Mouse (Mus musculus) thymus, postnatal 0 days (tissue): ENCODE measurements around the gene Stxbp5. TPM values are rescaled to one million over a fixed set of nuclear protein-coding genes. Genes with fewer than 3 reads are reported as not detected.

Experiments used
- DNase-seq: peaks from one replicate; pipeline ENCODE4 v3.0.0-alpha.2; 2015; ENCODE audit warnings: low spot score
- polyA plus RNA-seq: library from polyadenylated mRNA; unstranded; fragments of >200 nt; fragmentation: Nextera tagmentation; extraction: Ambion mirVana; gene quantifications from 2 replicates; pipeline ENCODE4 v1.2.1, GENCODE M21; 2015

Gene Stxbp5
- polyA plus RNA-seq, 1 experiment from 2014 or later: 6.6 TPM

DNA sequence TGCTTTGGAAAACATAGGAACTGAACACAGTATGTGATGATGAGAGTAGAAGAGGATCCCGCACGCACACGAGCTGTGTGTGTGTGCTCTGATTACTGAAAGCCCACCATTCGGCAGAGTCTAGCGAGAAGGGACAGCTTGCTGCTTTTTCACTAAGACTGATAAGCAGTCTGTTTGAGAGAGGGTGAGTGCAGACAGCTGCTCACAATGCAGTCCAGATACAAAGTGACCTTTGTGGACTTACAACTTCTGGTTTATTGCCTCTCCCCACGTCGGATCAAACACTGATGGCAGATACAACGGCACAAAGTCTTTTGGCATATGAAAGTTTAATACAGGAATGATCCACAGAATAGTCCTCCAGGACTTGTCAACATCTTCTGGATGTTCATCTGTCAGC lies 140.6 kb downstream of the Stxbp5 start:
- no peak for DNase-seq

DNA sequence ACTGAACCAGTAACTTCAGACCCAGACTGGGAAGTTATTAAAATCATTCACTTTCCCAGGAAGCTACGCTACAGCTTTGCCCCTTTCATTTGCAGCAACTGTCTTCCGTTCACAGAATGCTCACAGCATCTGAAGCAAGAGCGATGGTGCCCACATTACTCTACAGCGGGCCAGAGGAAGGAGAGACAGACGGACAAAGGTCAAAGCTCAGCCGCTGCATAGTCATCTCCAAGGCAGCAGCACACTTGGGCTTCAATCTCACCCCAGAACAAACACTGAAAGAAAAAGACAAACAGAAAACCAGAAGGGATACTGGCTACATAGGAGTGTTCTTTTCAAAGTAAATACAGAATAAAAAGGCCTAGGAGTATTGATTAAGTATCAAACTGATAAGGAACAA lies 144.3 kb downstream of the Stxbp5 start:
- DNase-seq: no peak

DNA sequence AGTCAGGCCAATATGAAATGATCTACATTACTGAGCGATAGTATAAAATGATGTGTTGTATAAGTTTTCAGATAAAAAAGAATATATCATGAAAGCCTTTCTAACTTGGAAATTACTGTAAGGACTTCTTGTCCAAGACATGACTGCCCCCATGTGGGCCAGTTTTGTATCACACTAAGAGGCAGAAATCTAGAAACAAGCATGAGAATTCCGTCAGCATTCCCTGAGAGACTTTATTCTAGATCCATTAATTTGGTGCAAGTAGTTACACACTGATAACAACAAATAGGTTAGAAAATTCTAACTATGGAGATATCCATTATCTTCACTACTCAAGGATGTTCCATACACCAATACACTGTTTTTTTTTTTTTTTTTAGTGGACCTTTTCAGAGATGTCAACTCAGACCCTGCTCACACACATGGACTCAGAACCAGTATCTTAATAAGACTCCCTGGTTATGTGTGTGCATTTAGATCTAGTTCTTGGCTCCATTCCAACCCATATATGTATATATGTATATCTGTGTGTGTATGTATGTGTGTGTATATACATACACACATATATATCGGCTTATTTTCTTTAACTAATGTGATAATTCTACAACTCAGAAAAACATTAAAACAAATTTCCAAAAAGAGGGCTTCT lies 145.9 kb downstream of the Stxbp5 start:
- peak; percentile 7 for DNase-seq

DNA sequence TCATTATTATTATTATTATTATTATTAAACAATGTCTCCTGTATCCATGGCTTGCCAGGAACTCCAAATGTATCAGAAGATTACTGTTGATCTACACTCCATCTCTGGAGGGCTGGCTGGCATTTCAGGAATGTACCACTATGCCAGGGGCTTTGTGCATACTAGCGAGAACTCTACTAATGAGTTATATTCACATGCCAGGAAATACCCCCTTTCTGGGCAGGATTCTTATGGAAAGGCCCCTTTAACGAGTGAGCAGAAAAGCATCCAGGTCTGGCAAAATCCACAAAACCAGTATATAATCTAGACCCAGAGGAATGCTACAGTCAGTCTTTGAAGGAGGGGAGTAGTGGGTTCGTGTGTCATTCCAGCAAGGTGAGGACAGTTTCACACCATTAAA lies 167.0 kb downstream of the Stxbp5 start:
- DNase-seq: no peak

DNA sequence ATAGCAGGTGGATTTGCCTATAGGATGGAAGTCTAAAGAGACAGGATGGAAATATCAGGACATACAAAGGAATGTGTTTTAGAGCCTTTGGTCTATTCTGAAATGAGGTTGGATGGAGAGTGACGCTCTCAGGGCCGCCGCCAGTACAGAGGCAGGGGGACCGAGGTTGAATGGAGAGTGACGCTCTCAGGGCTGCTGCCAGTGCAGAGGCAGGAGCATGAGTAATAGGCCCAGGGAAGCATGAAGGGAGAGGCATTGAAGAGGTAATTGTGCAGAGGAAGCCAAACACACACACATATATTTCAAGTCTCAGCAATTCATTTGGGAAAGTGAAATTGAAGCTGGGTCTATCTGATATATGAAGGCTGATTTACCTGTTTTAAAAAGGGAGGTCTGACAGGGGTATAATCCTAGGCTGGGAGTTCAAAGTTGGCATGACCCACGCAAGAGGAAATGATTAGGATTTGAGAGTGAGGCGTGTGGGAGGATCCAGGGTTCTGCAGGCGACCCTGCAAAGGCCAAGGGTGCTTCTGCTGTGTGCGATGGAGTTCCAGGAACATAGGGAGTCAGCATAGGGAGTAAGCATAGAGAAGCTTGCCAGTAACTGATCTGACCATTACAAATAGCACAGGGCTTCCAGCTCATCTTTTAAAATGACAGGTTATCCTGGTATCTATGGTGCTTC lies 168.7 kb downstream of the Stxbp5 start:
- no peak for DNase-seq

DNA sequence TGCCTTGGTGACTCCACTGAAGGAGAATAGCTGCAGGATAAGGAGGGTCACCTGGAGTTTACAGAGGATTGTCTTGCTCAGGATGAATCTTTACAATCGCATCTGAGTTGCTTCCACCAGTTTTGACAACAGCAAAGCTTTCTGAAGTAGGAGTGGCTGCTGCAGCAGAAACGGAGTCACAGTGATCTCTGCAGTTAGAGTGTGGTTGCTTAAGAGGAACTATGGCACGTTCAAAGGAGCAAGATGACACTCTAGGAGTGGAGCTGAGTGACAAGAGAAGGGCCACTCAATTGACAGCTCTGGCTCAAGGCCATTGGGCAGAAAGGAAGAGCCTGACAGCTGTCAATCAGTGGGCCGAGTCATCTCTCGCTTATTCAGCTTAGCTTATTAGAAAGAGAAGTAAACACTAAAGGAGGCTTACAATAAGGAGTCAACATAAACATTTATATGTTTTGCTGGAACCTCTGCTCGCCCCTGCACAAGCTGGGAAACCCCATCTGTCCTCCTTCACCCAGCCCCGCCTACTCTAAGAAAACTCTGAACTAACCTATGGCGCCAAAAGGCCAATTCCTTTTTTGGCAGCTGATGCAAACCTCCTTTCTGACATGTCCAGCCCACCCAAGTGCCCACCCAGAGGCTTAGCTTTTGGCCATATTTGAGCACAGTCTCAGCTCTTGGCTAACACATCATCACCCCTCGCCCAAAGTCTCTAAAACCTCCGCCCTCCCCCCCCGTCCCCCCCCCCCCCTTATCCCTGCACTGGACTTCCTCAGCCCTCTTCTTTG lies 178.2 kb downstream of the Stxbp5 start:
- DNase-seq: no peak

DNA sequence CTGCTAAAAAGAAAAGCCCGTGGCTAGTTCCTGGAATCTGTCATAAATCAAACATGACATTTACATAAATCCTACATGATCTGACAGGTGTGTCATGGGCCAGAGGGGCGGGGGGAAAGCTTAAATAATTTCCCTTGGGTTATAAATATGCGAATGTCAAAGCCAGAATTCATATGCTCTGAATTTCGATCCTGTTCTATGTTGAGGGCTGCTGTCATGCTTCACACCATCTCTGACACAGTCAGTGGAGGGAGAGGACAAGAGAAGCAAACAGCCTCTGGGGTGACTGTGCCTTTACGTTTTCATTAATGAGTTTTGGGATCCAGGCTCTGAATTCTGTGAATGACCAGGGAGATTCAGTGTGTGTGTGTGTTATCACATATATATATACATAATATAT lies 180.9 kb downstream of the Stxbp5 start:
- no peak for DNase-seq

DNA sequence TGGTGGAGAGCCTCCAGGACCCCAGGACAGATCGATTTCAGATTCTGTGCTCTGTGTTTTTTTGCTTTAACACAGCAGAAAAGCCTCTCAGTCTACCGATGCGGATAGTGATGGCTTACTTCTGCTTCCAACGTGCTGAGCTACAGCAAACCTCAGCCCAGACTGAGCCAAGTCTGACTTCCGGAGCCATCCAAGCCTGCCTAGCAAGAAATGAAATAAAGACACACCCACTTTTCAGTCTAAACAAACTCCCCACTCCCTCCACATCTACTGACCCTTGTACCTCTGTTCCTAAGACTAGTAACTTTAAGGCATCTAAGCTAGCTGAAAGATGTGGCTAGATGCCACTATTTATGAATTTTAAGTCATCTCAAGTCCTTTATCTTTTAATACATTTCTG lies 182.8 kb downstream of the Stxbp5 start:
- no peak for DNase-seq

Other genes with a start within 250 kb of the Stxbp5 start
- gene Samd5, start 225.9 kb downstream of the Stxbp5 start, polyA plus RNA-seq: 0.98 and 1.4 TPM in 2 replicates